Comparison of ENCODE assay signal across 8 mouse cellular contexts in the genomic region with DNA sequence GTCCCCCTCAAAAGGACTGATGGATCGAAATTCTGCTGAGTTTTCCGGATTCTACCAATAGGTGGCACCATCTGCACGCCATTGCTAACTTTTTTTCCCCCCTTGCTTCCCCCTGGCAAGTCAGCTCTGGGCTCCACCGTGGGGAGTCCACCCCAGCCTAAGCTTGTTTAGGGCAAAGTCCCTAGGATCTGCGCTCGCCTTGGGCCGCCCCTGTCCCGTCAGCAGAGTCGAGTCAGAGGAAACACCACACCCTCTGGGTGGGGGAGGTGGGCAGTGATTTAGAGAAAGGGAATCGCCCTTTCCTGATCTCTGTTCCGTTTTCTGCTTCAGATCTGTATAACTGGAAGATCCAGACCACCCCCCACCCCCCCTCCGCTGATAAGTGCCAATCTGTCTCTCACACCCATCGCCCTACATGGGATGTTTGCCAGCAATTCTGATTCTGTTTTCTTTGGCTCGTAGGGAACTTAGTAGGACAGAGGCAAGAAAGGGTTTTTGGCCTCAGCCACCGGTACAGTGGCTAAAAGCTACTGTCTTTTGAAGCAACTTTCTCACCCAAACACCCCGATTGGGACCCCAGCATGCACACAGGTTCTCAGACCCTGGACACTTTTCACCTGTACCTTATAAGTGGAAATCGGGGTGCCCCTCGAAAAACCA. TPM values are rescaled to one million over a fixed set of nuclear protein-coding genes. Genes with fewer than 3 reads are reported as not detected.
DNase-seq lines count a peak whose midpoint lies in the region; ATAC-seq lines count a peak whose summit lies in the region.

No protein-coding gene starts in this region.

- H3K27me3 ChIP-seq in hindbrain, embryonic 12.5 days, result peaks cover 27% of the 10 kb centered on the region
- no peaks in the 10 kb centered on the region for H3K27me3 ChIP-seq in limb, embryonic 11.5 days (ENCODE audit: control insufficient read depth, insufficient read depth, low read length)
- H3K27me3 ChIP-seq in midbrain, embryonic 13.5 days, result peaks cover 51% of the 10 kb centered on the region

- peak; percentile 52 for DNase-seq in layer of hippocampus, adult 11-12 months (ENCODE audit: low spot score)
- no peak for DNase-seq in layer of hippocampus, adult 9-11 months
- peak; percentile 76 for DNase-seq in forelimb bud, embryonic 11.5 days (ENCODE audit: low read depth, low spot score)
- DNase-seq in limb, embryonic 11.5 days (ENCODE audit: low spot score), result peak; percentile 78
- peak; percentile 26 to 69 for DNase-seq in spleen, postnatal 4 days (ENCODE audit: low spot score in 2 of 2)

- H3K4me2 ChIP-seq in hindbrain, embryonic 12.5 days (replicated peaks), result peak overlapping the region; percentile 53
- peak overlapping the region; percentile 49 for H3K4me2 ChIP-seq in limb, embryonic 11.5 days (ENCODE audit: low read depth, severe bottlenecking)
- H3K4me2 ChIP-seq in midbrain, embryonic 13.5 days (replicated peaks), result peak overlapping the region; percentile 44

- H3K4me1 ChIP-seq in brown adipose tissue, adult 24 weeks (ENCODE audit: control insufficient read depth, insufficient read depth, insufficient read length, low read length), result 0 out of 2 replicates have a peak, but pooled peaks cover 3% of the 10 kb centered on the region
- H3K4me1 ChIP-seq in hindbrain, embryonic 12.5 days, result 0 out of 2 replicates have a peak, but pooled peaks cover 2% of the 10 kb centered on the region
- H3K4me1 ChIP-seq in limb, embryonic 11.5 days (ENCODE audit: control insufficient read depth, insufficient read depth, low read length), result no peaks in the 10 kb centered on the region; the same call in 1 of the 2 replicates
- peaks cover 4% of the 10 kb centered on the region; the same call in 1 of the 2 replicates for H3K4me1 ChIP-seq in midbrain, embryonic 13.5 days (replicated peaks)

- WGBS in hindbrain, embryonic 12.5 days, result 12% methylated on average over 18 of the region's 18 CpGs
- WGBS in limb, embryonic 11.5 days, result 15% methylated on average over 18 of the region's 18 CpGs
- WGBS in midbrain, embryonic 13.5 days, result 15% methylated on average over 18 of the region's 18 CpGs

- H3K9ac ChIP-seq in hindbrain, embryonic 12.5 days, result peak overlapping the region; percentile 51
- H3K9ac ChIP-seq in limb, embryonic 11.5 days (ENCODE audit: low read length), result no peak overlapping the region
- H3K9ac ChIP-seq in midbrain, embryonic 13.5 days (replicated peaks), result no peak overlapping the region

- H3K27ac ChIP-seq in brown adipose tissue, adult 24 weeks (replicated peaks; ENCODE audit: low read depth, low read length), result peak overlapping the region; percentile 45
- no peak overlapping the region for H3K27ac ChIP-seq in hindbrain, embryonic 12.5 days
- no peak overlapping the region for H3K27ac ChIP-seq in limb, embryonic 11.5 days (replicated peaks; ENCODE audit: low read depth, low read length)
- no peak overlapping the region for H3K27ac ChIP-seq in midbrain, embryonic 13.5 days

- peak overlapping the region; percentile 51 for H3K4me3 ChIP-seq in brown adipose tissue, adult 24 weeks (ENCODE audit: insufficient read depth, low read depth, low read length)
- H3K4me3 ChIP-seq in hindbrain, embryonic 12.5 days, result peak overlapping the region; percentile 24
- peak overlapping the region; percentile 14; the same call in 1 of the 2 replicates for H3K4me3 ChIP-seq in limb, embryonic 11.5 days (ENCODE audit: low read depth, low read length)
- H3K4me3 ChIP-seq in midbrain, embryonic 13.5 days (replicated peaks), result no peak overlapping the region

- H3K36me3 ChIP-seq in hindbrain, embryonic 12.5 days, result no peaks in the 10 kb centered on the region
- no peaks in the 10 kb centered on the region for H3K36me3 ChIP-seq in limb, embryonic 11.5 days (ENCODE audit: control insufficient read depth, insufficient read depth, low read length)
- no peaks in the 10 kb centered on the region for H3K36me3 ChIP-seq in midbrain, embryonic 13.5 days

- no peaks in the 10 kb centered on the region for H3K9me3 ChIP-seq in hindbrain, embryonic 12.5 days (replicated peaks)
- H3K9me3 ChIP-seq in limb, embryonic 11.5 days (ENCODE audit: control insufficient read depth, low read length), result no peaks in the 10 kb centered on the region
- H3K9me3 ChIP-seq in midbrain, embryonic 13.5 days, result no peaks in the 10 kb centered on the region

- 0 out of 2 replicates have a peak, but pooled peaks have one; percentile 56 for ATAC-seq in hindbrain, embryonic 12.5 days (ENCODE audit: low FRiP score)
- peak; percentile 68; the same call in 1 of the 2 replicates for ATAC-seq in limb, embryonic 11.5 days (ENCODE audit: insufficient number of reproducible peaks, low FRiP score, low TSS enrichment, low read depth)
- peak; percentile 85 for ATAC-seq in midbrain, embryonic 13.5 days

RNA-seq across cellular contexts. Expression of a gene that starts 10.2 kb away (rescaled TPM):
- polyA plus RNA-seq in brown adipose tissue, adult 24 weeks (2012; ENCODE audit: insufficient read depth, insufficient read length, missing spikeins), result 10.7 and 13.4 TPM in 2 replicates
- polyA plus RNA-seq in hindbrain, embryonic 12.5 days (2016; fragmentation: Nextera tagmentation; extraction: Ambion mirVana), result 5.7 and 6.2 TPM in 2 replicates
- polyA plus RNA-seq in limb, embryonic 11.5 days (2014; fragmentation: Nextera tagmentation; extraction: Ambion mirVana), result 5.9 and 6.3 TPM in 2 replicates
- 1.7 and 2.6 TPM in 2 replicates for polyA plus RNA-seq in midbrain, embryonic 13.5 days (2015; fragmentation: Nextera tagmentation; extraction: Ambion mirVana)
